Mouse (Mus musculus) neural tube, embryonic 15.5 days (tissue): ENCODE measurements around the gene Grrp1. TPM values are rescaled to one million over a fixed set of nuclear protein-coding genes. Genes with fewer than 3 reads are reported as not detected.

Experiments
- ATAC-seq: fragments of 200-750 bp; cut with Nextera tagmentation; 2 replicates; pipeline ENCODE4 v1.8.0; 2017; ENCODE audit warnings: mild to moderate bottlenecking, moderate TSS enrichment, moderate library complexity; ENCODE audit not compliant: low FRiP score
- H3K27ac ChIP-seq: fragments of 300-500 bp; sonication (generic); replicated peaks from 2 replicates; pipeline ENCODE4 v1.5.1; 2015; ENCODE audit warnings: mild to moderate bottlenecking, inconsistent platforms
- H3K27me3 ChIP-seq: fragments of 300-500 bp; sonication (generic); replicated peaks from 2 replicates; pipeline ENCODE4 v1.6.1; 2015; ENCODE audit warnings: inconsistent platforms
- H3K36me3 ChIP-seq: fragments of 300-500 bp; sonication (generic); 2 replicates; pipeline ENCODE4 v1.6.1; 2015; ENCODE audit warnings: inconsistent platforms
- H3K4me1 ChIP-seq: fragments of 300-500 bp; sonication (generic); 2 replicates; pipeline ENCODE4 v1.6.1; 2015; ENCODE audit warnings: inconsistent platforms
- H3K4me2 ChIP-seq: fragments of 300-500 bp; sonication (generic); 2 replicates; pipeline ENCODE4 v1.6.1; 2015; ENCODE audit warnings: inconsistent platforms, mild to moderate bottlenecking, moderate library complexity
- H3K4me3 ChIP-seq: fragments of 300-500 bp; sonication (generic); replicated peaks from 2 replicates; pipeline ENCODE4 v1.5.1; 2015; ENCODE audit warnings: mild to moderate bottlenecking, inconsistent platforms
- H3K9ac ChIP-seq: fragments of 300-500 bp; sonication (generic); replicated peaks from 2 replicates; pipeline ENCODE4 v1.6.1; 2015; ENCODE audit warnings: mild to moderate bottlenecking, inconsistent platforms
- H3K9me3 ChIP-seq: fragments of 300-500 bp; sonication (generic); replicated peaks from 2 replicates; pipeline ENCODE4 v1.6.1; 2016; ENCODE audit warnings: inconsistent platforms
- WGBS: fragments of 180-500 bp; shearing (Covaris S2); methylation state at CpG from one replicate; pipeline ENCODE4 v1.1.7; 2015; ENCODE audit warnings: mixed read lengths; 5-methylcytosine and 5-hydroxymethylcytosine counted together
- polyA plus RNA-seq: library from polyadenylated mRNA; unstranded; fragments of >200 nt; fragmentation: Nextera tagmentation; extraction: Ambion mirVana; gene quantifications from 2 replicates; pipeline ENCODE4 v1.2.1, GENCODE M21; 2015

Gene Grrp1
- polyA plus RNA-seq, 1 experiment from 2014 or later = 17.0 TPM

- WGBS = 59% methylated on average over 9 of the region's 9 CpGs
- Histone ChIP-seq H3K4me2 (no peak overlapping the region), H3K4me1 (no peaks in the 10 kb centered on the region), H3K36me3 (no peaks in the 10 kb centered on the region), H3K4me3 (no peak overlapping the region), H3K9me3 (no peaks in the 10 kb centered on the region), H3K27ac (no peak overlapping the region), H3K27me3 (no peaks in the 10 kb centered on the region), H3K9ac (no peak overlapping the region)
- ATAC-seq = no peak
Observed at GRCm38 (mm10) chr4:134265860-134266585, 12.1 kb upstream of the Grrp1 start.

- no peaks in the 10 kb centered on the region for H3K36me3 ChIP-seq
- ATAC-seq = no peak
- H3K27ac ChIP-seq = no peak overlapping the region
- no peak overlapping the region for H3K4me3 ChIP-seq
- H3K9ac ChIP-seq = no peak overlapping the region
- no peak overlapping the region for H3K4me2 ChIP-seq
- WGBS = 36% methylated on average over 6 of the region's 6 CpGs
- H3K27me3 ChIP-seq = no peaks in the 10 kb centered on the region
- H3K9me3 ChIP-seq = no peaks in the 10 kb centered on the region
- H3K4me1 ChIP-seq = no peaks in the 10 kb centered on the region
Observed at GRCm38 (mm10) chr4:134263191-134263590, 9.3 kb upstream of the Grrp1 start.

GRCm38 (mm10) chr4:134258354-134258753 is 4.4 kb upstream of the Grrp1 start:
- H3K27me3 ChIP-seq = peaks cover 28% of the 10 kb centered on the region
- no peak overlapping the region for H3K27ac ChIP-seq
- peaks cover 24% of the 10 kb centered on the region for H3K4me1 ChIP-seq
- no peak overlapping the region; the same call in 1 of the 2 replicates for H3K9ac ChIP-seq
- no peak overlapping the region for H3K4me2 ChIP-seq
- ATAC-seq = no peak
- H3K4me3 ChIP-seq = no peak overlapping the region
- no peaks in the 10 kb centered on the region for H3K9me3 ChIP-seq
- WGBS = 72% methylated on average over 11 of the region's 11 CpGs
- no peaks in the 10 kb centered on the region for H3K36me3 ChIP-seq

- H3K9ac ChIP-seq = no peak overlapping the region
- ATAC-seq = no peak
- no peak overlapping the region for H3K4me3 ChIP-seq
- 17% methylated on average over 11 of the region's 11 CpGs for WGBS
- no peak overlapping the region for H3K4me2 ChIP-seq
- H3K9me3 ChIP-seq = no peaks in the 10 kb centered on the region
- peaks cover 33% of the 10 kb centered on the region for H3K4me1 ChIP-seq
- H3K36me3 ChIP-seq = no peaks in the 10 kb centered on the region
- H3K27me3 ChIP-seq = peaks cover 37% of the 10 kb centered on the region
- H3K27ac ChIP-seq = 0 out of 2 replicates have a peak overlapping the region, but pooled peaks have one; percentile 9
Observed at GRCm38 (mm10) chr4:134257198-134258009, 3.5 kb upstream of the Grrp1 start.

DNA sequence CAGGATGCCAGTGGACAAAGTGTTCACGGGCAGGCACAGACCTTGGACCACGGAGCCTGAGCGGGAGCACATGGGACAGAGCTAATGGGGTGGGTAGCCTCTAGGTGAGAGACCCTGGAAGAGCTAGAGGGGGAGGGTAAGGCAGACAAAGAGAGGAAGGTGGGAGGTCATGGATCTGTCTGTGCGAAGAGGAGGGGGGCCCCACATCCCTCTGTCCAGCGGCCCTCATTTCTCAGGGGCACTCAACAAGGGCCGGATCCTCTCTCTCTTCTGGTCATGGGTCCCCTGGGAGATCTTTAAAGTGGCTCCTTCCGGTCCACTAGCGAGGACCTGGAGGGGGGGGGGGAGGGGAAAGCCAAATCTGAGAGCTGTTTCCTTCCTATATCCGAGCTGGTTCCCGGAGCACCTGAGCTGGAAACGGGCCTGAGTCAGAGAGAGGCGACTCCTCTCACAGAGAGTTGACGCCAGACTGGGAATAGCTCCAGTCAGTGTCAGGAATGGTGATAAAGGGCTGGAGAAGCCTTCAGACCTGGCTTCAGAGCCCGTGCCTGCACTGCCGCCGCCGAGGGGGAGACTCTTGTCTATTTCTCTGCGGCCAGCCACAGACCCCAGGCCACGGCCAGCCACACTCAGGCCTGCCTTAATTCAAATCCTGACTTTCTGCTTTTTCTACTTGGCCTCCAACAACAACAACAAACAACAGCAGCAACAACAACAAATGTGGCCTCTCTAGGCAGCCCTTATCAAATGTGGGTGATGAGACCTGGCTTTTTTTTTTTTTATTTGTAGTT is 2.7 kb upstream of the Grrp1 start:
- no peak overlapping the region for H3K4me3 ChIP-seq
- 7% methylated on average over 19 of the region's 19 CpGs for WGBS
- H3K9me3 ChIP-seq = no peaks in the 10 kb centered on the region
- H3K4me2 ChIP-seq = 0 out of 2 replicates have a peak overlapping the region, but pooled peaks have one; percentile 15
- H3K27me3 ChIP-seq = peaks cover 43% of the 10 kb centered on the region
- peaks cover 41% of the 10 kb centered on the region for H3K4me1 ChIP-seq
- no peak for ATAC-seq
- H3K36me3 ChIP-seq = no peaks in the 10 kb centered on the region
- H3K9ac ChIP-seq = no peak overlapping the region
- 0 out of 2 replicates have a peak overlapping the region, but pooled peaks have one; percentile 9 for H3K27ac ChIP-seq

DNA sequence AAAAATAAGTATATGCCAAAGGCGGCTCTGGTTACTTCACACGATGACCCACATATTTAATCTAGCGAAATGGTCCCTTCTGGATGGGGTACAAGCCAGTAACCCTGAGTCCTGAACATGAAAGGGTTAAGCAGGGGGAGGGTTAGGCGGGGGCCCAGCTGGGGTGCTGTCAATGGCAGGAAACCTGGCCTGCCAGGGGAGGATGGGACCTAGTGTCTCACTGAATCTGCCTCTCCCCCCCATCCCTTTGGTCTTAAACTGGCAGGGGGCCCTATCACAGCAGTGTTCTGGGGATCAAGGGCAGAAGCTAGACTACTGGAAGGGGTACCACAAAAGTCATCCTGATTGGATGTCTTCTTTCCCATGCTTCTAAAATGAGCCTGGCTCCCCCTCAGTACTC is 1.9 kb upstream of the Grrp1 start:
- H3K36me3 ChIP-seq = no peaks in the 10 kb centered on the region
- no peak overlapping the region for H3K27ac ChIP-seq
- H3K27me3 ChIP-seq = peaks cover 45% of the 10 kb centered on the region
- peaks cover 49% of the 10 kb centered on the region for H3K4me1 ChIP-seq
- no peak for ATAC-seq
- WGBS = 27% methylated on average over 4 of the region's 4 CpGs
- H3K9me3 ChIP-seq = no peaks in the 10 kb centered on the region
- no peak overlapping the region for H3K4me2 ChIP-seq
- no peak overlapping the region for H3K9ac ChIP-seq
- no peak overlapping the region for H3K4me3 ChIP-seq

DNA sequence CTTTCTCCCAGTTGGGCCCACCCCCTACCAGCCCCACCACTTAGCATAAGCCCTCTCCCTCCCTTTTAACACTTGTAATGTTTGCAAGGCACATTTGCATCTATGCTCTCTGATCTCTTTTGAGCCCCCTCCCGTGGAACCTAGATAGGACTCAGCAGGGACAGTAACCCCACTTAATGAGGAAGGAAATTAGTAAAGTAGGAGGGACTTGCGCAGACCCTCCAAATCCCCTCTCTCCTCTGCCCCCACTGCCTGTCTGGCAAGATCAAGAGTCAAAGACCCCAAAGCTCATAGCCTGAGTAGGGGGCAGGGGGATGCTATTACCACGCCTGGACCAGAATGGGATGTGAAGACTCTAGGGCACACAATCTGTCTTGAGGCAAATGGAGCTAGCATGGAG is 929 bp upstream of the Grrp1 start:
- WGBS = 26% methylated on average over 3 of the region's 3 CpGs
- no peak for ATAC-seq
- no peak overlapping the region for H3K4me3 ChIP-seq
- H3K4me2 ChIP-seq = no peak overlapping the region
- peaks cover 59% of the 10 kb centered on the region for H3K4me1 ChIP-seq
- H3K27me3 ChIP-seq = peaks cover 49% of the 10 kb centered on the region
- no peak overlapping the region for H3K27ac ChIP-seq
- H3K9me3 ChIP-seq = no peaks in the 10 kb centered on the region
- no peak overlapping the region for H3K9ac ChIP-seq
- H3K36me3 ChIP-seq = no peaks in the 10 kb centered on the region

DNA sequence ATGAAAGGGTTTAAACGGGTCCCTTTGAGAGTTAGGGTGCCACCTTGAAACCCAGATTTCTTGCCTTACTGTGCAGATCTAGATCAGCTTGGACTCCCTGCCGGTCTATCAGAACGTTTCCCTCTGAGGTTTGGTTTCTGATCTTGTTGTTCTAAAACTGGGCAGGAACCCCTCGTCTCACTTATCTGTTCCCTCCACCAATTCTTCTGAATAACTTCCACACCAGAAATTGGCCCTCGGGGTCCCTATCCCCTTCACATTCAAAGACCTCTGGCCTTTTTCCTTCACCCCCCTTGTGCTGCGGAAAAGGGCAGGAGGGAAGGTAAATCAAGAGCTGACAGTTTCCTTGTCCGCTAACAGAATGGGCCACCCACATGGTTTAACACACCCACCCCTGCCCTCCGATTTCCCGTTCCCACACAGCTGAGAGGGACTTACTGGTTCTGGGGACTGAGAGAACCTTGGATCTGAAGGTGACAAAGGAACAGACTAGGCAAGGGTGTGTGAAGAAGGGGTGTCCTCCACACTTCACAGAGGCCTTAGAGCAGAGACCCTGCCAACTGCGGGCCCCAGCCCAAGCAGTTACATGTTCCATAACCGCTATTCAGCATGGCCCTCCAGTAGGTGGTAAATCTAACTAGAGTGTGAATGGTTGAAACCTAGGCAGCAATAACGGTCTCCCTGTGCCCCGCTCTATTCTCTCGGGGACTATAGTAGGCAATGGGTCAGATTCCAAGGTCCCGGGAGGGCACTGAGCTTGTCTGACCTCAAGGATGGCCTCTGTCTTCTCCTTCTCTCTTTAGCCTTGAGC is 790 bp downstream of the Grrp1 start:
- H3K4me3 ChIP-seq = peak overlapping the region; percentile 61
- H3K9me3 ChIP-seq = no peaks in the 10 kb centered on the region
- H3K27ac ChIP-seq = peak overlapping the region; percentile 25; the same call in 1 of the 2 replicates
- peaks cover 68% of the 10 kb centered on the region for H3K4me1 ChIP-seq
- ATAC-seq = no peak
- H3K36me3 ChIP-seq = no peaks in the 10 kb centered on the region
- H3K9ac ChIP-seq = peak overlapping the region; percentile 70; the same call in 1 of the 2 replicates
- 8% methylated on average over 15 of the region's 15 CpGs for WGBS
- H3K4me2 ChIP-seq = peak overlapping the region; percentile 77
- peaks cover 59% of the 10 kb centered on the region for H3K27me3 ChIP-seq

DNA sequence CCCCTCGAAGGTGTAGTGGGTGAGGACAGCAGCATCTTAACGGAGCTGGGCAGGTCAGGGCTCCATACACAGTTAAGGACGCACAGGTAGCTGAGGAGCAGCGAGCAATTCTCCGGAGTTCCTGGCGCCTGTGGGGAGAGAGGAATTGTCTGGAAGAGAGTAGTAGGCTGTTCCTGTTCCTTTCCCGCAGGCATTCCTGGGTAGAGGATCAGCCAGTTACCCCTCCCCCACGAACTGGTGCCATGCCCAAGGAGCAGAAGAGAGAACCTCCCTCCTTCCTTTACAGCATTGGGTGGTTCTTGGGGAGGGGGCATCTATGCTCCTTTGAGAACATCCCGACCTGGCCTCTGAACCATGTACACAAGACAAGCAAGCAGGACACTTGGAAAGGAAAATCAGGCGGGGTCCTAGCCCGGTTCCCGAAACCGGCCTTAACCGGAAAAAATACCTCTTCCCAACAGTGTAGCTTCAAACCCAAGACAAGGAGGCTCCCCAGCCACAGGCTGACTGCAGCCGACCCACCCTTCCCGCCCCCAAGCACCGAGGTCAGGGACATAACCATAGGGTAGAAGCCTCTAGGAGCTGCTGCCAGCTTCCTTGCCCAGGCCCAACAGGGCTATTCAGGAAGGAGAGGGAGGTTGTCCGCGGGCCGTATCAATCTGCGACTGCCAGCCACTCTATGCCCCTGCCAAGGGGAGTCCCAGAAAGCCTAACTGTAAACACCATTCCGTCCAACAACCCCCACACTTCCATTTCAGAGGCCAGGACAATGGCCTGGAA is 1.6 kb downstream of the Grrp1 start:
- H3K9ac ChIP-seq = peak overlapping the region; percentile 70
- peak overlapping the region; percentile 77 for H3K4me2 ChIP-seq
- peak; percentile 22; the same call in 1 of the 2 replicates for ATAC-seq
- H3K4me1 ChIP-seq = peaks cover 68% of the 10 kb centered on the region
- no peaks in the 10 kb centered on the region for H3K9me3 ChIP-seq
- H3K27ac ChIP-seq = peak overlapping the region; percentile 89
- H3K36me3 ChIP-seq = no peaks in the 10 kb centered on the region
- WGBS = 7% methylated on average over 22 of the region's 22 CpGs
- peaks cover 66% of the 10 kb centered on the region for H3K27me3 ChIP-seq
- peak overlapping the region; percentile 61 for H3K4me3 ChIP-seq
